Mouse (Mus musculus) CH12.LX (cell line): Measurements from ENCODE around the gene Farp1.

Experiments used
- CTCF ChIP-seq, 2 experiments: IDR thresholded peaks in 1 of 2; conservative IDR thresholded peaks in 1 of 2; 2 replicates each; pipeline ENCODE4 v1.5.1; 2011 to 2012; ENCODE audit warnings: low read depth in 2 of 2, low read length in 2 of 2, improper control_type of control experiment in 1 of 2, inconsistent platforms in 1 of 2, mild to moderate bottlenecking in 1 of 2, moderate library complexity in 1 of 2
- ETS1 ChIP-seq: conservative IDR thresholded peaks from 2 replicates; pipeline ENCODE4 v1.6.1; 2012; ENCODE audit warnings: low read depth, mild to moderate bottlenecking, inconsistent platforms, low read length, improper control_type of control experiment, moderate library complexity
- MEF2A ChIP-seq: IDR thresholded peaks from 2 replicates; pipeline ENCODE4 v1.6.1; 2014; ENCODE audit warnings: low read depth, mild to moderate bottlenecking, inconsistent platforms, low read length, improper control_type of control experiment, borderline replicate concordance
- POLR2A ChIP-seq: IDR thresholded peaks from 2 replicates; pipeline ENCODE4 v1.6.1; 2011; ENCODE audit warnings: low read depth, mild to moderate bottlenecking, improper control_type of control experiment, low read length
- ZC3H11A ChIP-seq: IDR thresholded peaks from 2 replicates; pipeline ENCODE4 v1.6.1; 2012; ENCODE audit warnings: low read depth, mild to moderate bottlenecking, inconsistent platforms, low read length, improper control_type of control experiment

GRCm38 (mm10) chr14:121046313-121046961, 11.4 kb downstream of the Farp1 start:
- TF ChIP-seq POLR2A, result no peak
- no peak for TF ChIP-seq ETS1
- TF ChIP-seq MEF2A, result no peak
- TF ChIP-seq ZC3H11A, result no peak
- no peak for TF ChIP-seq CTCF (conservative IDR thresholded peaks at IDR 0.05 in 1 of 2, IDR thresholded peaks at IDR 0.05 in 1 of 2; ENCODE audit: low read depth in 2 of 2, low read length in 2 of 2)
